Mouse (Mus musculus) intestine, embryonic 14.5 days (tissue): Measurements from ENCODE around the gene Gpn2. TPM values are rescaled to one million over a fixed set of nuclear protein-coding genes. Genes with fewer than 3 reads are reported as not detected.
A peak's percentile ranks its signal among the peaks of the same experiment; 100 is the strongest.

Source experiments
- ATAC-seq: fragments of 200-750 bp; cut with Nextera tagmentation; replicated peaks from 2 replicates; pipeline ENCODE4 v1.8.0; 2017; ENCODE audit warnings: low read depth, moderate number of reproducible peaks, moderate TSS enrichment, moderate library complexity; ENCODE audit not compliant: low FRiP score, low TSS enrichment
- DNase-seq: peaks from one replicate; pipeline ENCODE4 v3.0.0-alpha.2; 2018; ENCODE audit warnings: low spot score
- H3K27ac ChIP-seq: fragments of 300-500 bp; sonication (generic); 2 replicates; pipeline ENCODE4 v1.5.1; 2014; ENCODE audit warnings: low read depth, mild to moderate bottlenecking, control low read depth
- H3K27me3 ChIP-seq: fragments of 300-500 bp; sonication (generic); replicated peaks from 2 replicates; pipeline ENCODE4 v1.6.1; 2014; ENCODE audit warnings: low read length, control low read depth; ENCODE audit not compliant: control insufficient read depth, insufficient read depth
- H3K36me3 ChIP-seq: fragments of 300-500 bp; sonication (generic); 2 replicates; pipeline ENCODE4 v1.6.1; 2014; ENCODE audit warnings: low read length, control low read depth; ENCODE audit not compliant: control insufficient read depth, insufficient read depth
- H3K4me1 ChIP-seq: fragments of 300-500 bp; sonication (generic); replicated peaks from 2 replicates; pipeline ENCODE4 v1.6.1; 2014; ENCODE audit warnings: low read length, control low read depth, mixed read lengths; ENCODE audit not compliant: control insufficient read depth, insufficient read depth
- H3K4me2 ChIP-seq: fragments of 300-500 bp; sonication (generic); 2 replicates; pipeline ENCODE4 v1.6.1; 2014; ENCODE audit warnings: low read length
- H3K4me3 ChIP-seq: fragments of 300-500 bp; sonication (generic); 2 replicates; pipeline ENCODE4 v1.5.1; 2014; ENCODE audit warnings: low read depth, low read length, control low read depth, mixed read lengths
- H3K9ac ChIP-seq: fragments of 300-500 bp; sonication (generic); 2 replicates; pipeline ENCODE4 v1.6.1; 2014; ENCODE audit warnings: mild to moderate bottlenecking, low read length
- H3K9me3 ChIP-seq: fragments of 300-500 bp; sonication (generic); 2 replicates; pipeline ENCODE4 v1.6.1; 2016; ENCODE audit warnings: low read length, control low read depth; ENCODE audit not compliant: control insufficient read depth
- WGBS: fragments of 180-500 bp; shearing (Covaris S2); extraction: QIAGEN DNeasy Blood & Tissue Kit; methylation state at CpG from one replicate; pipeline ENCODE4 v1.1.7; 2014; 5-methylcytosine and 5-hydroxymethylcytosine counted together
- polyA plus RNA-seq: library from polyadenylated mRNA; unstranded; fragments of >200 nt; fragmentation: Nextera tagmentation; extraction: Ambion mirVana; gene quantifications from 2 replicates; pipeline ENCODE4 v1.2.1, GENCODE M21; 2014

Gpn2 gene
- polyA plus RNA-seq, 1 experiment from 2014 or later = 19.8 TPM

DNA sequence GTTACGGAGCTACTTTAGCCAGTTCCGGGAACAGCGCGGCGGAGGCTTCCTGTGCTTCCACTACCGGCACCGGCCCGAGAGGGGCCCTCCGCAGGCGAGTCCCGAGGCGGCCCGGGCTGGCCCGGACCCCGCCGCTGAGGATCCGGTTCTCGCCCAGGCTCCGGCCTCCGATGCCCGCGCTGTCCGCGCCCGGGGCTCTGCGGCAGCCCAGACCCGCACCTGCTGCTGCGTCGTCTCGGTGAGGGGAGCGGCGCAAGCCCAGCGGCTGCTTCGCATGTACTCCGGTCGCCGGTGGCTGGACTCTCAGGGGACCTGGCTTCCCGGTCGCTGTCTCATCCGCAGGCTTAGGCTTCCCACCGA lies 9.3 kb upstream of the Gpn2 start:
- WGBS = under 1% methylated on average over 41 of the region's 41 CpGs
- Histone ChIP-seq H3K9me3 (0 out of 2 replicates have a peak, but pooled peaks cover 3% of the 10 kb centered on the region), H3K27me3 (no peaks in the 10 kb centered on the region), H3K9ac (peak overlapping the region; percentile 92), H3K27ac (peak overlapping the region; percentile 80; the same call in 1 of the 2 replicates), H3K36me3 (peaks cover 20% of the 10 kb centered on the region), H3K4me3 (peak overlapping the region; percentile 89), H3K4me1 (peaks cover 8% of the 10 kb centered on the region), H3K4me2 (peak overlapping the region; percentile 97)
- ATAC-seq (no peak; the same call in 1 of the 2 replicates), DNase-seq (no peak)

- H3K36me3 ChIP-seq = peaks cover 45% of the 10 kb centered on the region
- H3K27ac ChIP-seq = no peak overlapping the region
- peaks cover 8% of the 10 kb centered on the region for H3K4me1 ChIP-seq
- no peak overlapping the region for H3K9ac ChIP-seq
- H3K4me3 ChIP-seq = no peak overlapping the region
- ATAC-seq (no peak), DNase-seq (no peak)
- no peak overlapping the region for H3K4me2 ChIP-seq
- no peaks in the 10 kb centered on the region for H3K27me3 ChIP-seq
- 76% methylated on average over 12 of the region's 12 CpGs for WGBS
- H3K9me3 ChIP-seq = no peaks in the 10 kb centered on the region
Measured at GRCm38 (mm10) chr4:133577983-133578382, 6.2 kb upstream of the Gpn2 start.

DNA sequence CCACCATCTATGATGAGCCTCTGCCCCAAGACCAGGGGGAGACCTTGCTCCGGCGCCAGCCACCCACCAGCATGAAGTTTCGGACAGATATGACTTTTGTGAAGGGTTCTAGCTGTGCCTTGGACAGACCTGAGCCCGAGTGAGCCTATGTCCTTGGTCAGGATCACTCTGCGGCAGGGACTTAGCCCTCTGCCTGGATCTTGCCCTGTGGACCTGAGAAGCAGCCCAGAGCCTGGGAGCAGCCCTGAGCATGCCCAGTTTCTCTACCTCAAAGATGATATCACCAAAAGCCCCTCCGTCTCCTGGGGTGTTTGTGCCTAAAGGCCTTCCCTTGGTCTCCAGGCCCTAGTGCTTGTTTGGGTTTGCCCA lies 488 bp upstream of the Gpn2 start:
- H3K36me3 ChIP-seq = peaks cover 58% of the 10 kb centered on the region
- no peak for DNase-seq
- H3K9ac ChIP-seq = peak overlapping the region; percentile 90
- peaks cover 13% of the 10 kb centered on the region for H3K4me1 ChIP-seq
- peak overlapping the region; percentile 74; the same call in 1 of the 2 replicates for H3K27ac ChIP-seq
- H3K27me3 ChIP-seq = no peaks in the 10 kb centered on the region
- peak overlapping the region; percentile 92 for H3K4me3 ChIP-seq
- 65% methylated on average over 6 of the region's 6 CpGs for WGBS
- peak overlapping the region; percentile 99 for H3K4me2 ChIP-seq
- no peaks in the 10 kb centered on the region for H3K9me3 ChIP-seq
- peak; percentile 43; the same call in 1 of the 2 replicates for ATAC-seq

DNA sequence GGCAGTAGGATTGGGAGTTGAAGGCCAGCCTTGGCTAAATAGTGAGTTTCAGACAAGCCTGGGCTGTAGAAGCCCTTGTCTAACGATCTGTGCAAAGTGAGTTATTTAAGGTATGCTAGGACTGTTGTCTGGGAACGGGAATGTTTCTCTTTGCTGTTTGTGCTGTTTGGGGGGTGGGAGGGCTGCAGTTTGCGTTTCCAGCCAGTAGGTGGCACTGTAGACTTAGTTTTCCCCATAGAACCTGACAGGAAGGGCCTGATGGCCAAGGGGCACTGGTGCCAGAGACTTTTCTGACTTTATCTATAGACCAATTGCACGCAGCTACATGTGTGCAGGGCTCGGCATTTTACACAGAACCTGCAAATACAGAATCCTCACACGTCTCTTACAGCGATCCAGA lies 8.4 kb downstream of the Gpn2 start:
- WGBS = 32% methylated on average over 7 of the region's 7 CpGs
- ATAC-seq (no peak), DNase-seq (peak; percentile 95)
- no peak overlapping the region for H3K9ac ChIP-seq
- no peak overlapping the region for H3K27ac ChIP-seq
- H3K27me3 ChIP-seq = no peaks in the 10 kb centered on the region
- no peaks in the 10 kb centered on the region for H3K4me1 ChIP-seq
- no peak overlapping the region for H3K4me2 ChIP-seq
- H3K4me3 ChIP-seq = no peak overlapping the region
- no peaks in the 10 kb centered on the region for H3K9me3 ChIP-seq
- H3K36me3 ChIP-seq = peaks cover 39% of the 10 kb centered on the region

- 63% methylated on average over 7 of the region's 7 CpGs for WGBS
- no peak overlapping the region for H3K9ac ChIP-seq
- H3K9me3 ChIP-seq = no peaks in the 10 kb centered on the region
Measured at GRCm38 (mm10) chr4:133595538-133595937, 11.4 kb downstream of the Gpn2 start.

DNA sequence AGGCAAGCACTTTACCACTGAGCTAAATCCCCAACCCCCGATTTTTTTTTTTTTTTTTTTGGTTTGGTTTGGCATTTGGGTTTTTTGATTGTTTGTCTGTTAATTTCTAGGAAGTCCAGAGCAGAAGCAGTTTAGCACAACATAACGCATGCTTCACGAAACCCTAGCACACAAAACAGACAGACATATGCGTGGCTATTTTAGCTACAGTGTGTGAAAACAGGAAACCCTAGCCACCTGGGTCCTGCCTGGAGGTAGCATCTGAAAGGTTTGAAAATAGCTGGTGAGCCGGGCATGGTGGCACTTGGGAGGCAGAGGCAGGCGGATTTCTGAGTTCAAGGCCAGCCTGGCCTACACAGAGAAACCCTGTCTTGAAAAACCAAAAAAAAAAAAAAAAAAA lies 11.9 kb downstream of the Gpn2 start:
- H3K4me3 ChIP-seq = no peak overlapping the region
- peaks cover 6% of the 10 kb centered on the region; the same call in 1 of the 2 replicates for H3K4me1 ChIP-seq
- 80% methylated on average over 6 of the region's 6 CpGs for WGBS
- no peaks in the 10 kb centered on the region for H3K9me3 ChIP-seq
- DNase-seq (no peak), ATAC-seq (no peak)
- H3K9ac ChIP-seq = no peak overlapping the region
- H3K27ac ChIP-seq = no peak overlapping the region
- peaks cover 7% of the 10 kb centered on the region; the same call in 1 of the 2 replicates for H3K36me3 ChIP-seq
- H3K27me3 ChIP-seq = peaks cover 15% of the 10 kb centered on the region
- no peak overlapping the region for H3K4me2 ChIP-seq

More at GRCm38 (mm10) chr4:133595538-133595937, 11.4 kb downstream of the Gpn2 start:
- peaks cover 15% of the 10 kb centered on the region for H3K27me3 ChIP-seq
- no peak for ATAC-seq
- no peak overlapping the region for H3K27ac ChIP-seq
- peaks cover 6% of the 10 kb centered on the region; the same call in 1 of the 2 replicates for H3K4me1 ChIP-seq
- H3K36me3 ChIP-seq = peaks cover 12% of the 10 kb centered on the region; the same call in 1 of the 2 replicates
- DNase-seq = no peak
- no peak overlapping the region for H3K4me2 ChIP-seq
- H3K4me3 ChIP-seq = no peak overlapping the region

DNA sequence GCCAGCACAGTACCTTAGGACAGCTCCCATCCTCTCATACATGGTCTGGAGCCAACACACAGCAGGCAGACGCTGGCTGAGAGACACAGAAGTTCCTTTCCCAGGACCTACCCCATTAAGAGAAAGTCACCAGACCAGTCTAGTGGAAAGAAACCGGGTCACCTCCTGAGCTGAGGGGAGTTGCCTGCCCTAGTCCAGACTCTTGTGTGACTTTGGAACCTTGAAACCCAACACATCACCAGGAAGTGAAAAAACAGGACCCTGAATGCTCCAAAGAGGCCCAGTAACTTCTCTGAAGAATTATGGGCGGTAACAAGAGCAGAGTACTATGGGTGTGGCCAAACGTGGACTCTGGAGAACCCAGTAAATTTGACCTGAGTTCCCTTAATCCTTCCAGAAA lies 14.5 kb downstream of the Gpn2 start:
- ATAC-seq (peak; percentile 12), DNase-seq (peak; percentile 67)
- no peak overlapping the region for H3K9ac ChIP-seq
- peaks cover 33% of the 10 kb centered on the region for H3K27me3 ChIP-seq
- no peaks in the 10 kb centered on the region for H3K9me3 ChIP-seq
- H3K27ac ChIP-seq = peak overlapping the region; percentile 76
- peak overlapping the region; percentile 78; the same call in 1 of the 2 replicates for H3K4me2 ChIP-seq
- H3K4me3 ChIP-seq = no peak overlapping the region
- H3K4me1 ChIP-seq = peaks cover 8% of the 10 kb centered on the region; the same call in 1 of the 2 replicates
- WGBS = 40% methylated on average over 4 of the region's 4 CpGs
- H3K36me3 ChIP-seq = peaks cover 5% of the 10 kb centered on the region

DNA sequence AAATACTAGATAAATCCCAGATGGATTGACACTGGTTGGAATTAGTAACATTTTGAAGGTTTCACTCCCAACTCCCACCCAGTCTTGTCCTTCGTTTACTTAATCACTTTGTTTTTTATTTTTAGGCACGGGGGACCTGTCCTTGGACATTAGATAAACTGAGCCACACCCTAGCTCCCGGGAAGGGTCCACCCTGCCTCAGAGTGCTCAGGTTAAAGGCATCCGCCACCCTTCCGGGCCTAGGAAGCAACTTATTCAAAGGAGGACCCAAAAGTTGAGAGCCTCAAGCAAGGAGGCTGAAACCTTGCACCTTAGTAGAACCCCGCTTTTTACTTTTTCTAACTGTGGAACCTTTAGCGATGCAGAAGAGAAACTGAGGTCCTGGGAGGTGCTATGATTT lies 15.0 kb downstream of the Gpn2 start:
- DNase-seq = no peak
- H3K9me3 ChIP-seq = no peaks in the 10 kb centered on the region
- peak overlapping the region; percentile 78 for H3K4me2 ChIP-seq
- ATAC-seq = 0 out of 2 replicates have a peak, but pooled peaks have one; percentile 16
- WGBS = 18% methylated on average over 7 of the region's 7 CpGs
- H3K9ac ChIP-seq = peak overlapping the region; percentile 42
- H3K27me3 ChIP-seq = peaks cover 33% of the 10 kb centered on the region
- peaks cover 8% of the 10 kb centered on the region; the same call in 1 of the 2 replicates for H3K4me1 ChIP-seq
- peak overlapping the region; percentile 76 for H3K27ac ChIP-seq
- H3K4me3 ChIP-seq = peak overlapping the region; percentile 54
- H3K36me3 ChIP-seq = peaks cover 10% of the 10 kb centered on the region

GRCm38 (mm10) chr4:133599571-133600073 lies 15.5 kb downstream of the Gpn2 start:
- peaks cover 11% of the 10 kb centered on the region for H3K36me3 ChIP-seq
- peak overlapping the region; percentile 54 for H3K4me3 ChIP-seq
- WGBS = under 1% methylated on average over 41 of the region's 50 CpGs
- H3K9me3 ChIP-seq = no peaks in the 10 kb centered on the region
- H3K4me1 ChIP-seq = peaks cover 8% of the 10 kb centered on the region; the same call in 1 of the 2 replicates
- H3K4me2 ChIP-seq = peak overlapping the region; percentile 78
- H3K9ac ChIP-seq = peak overlapping the region; percentile 42
- ATAC-seq = peak; percentile 91
- H3K27ac ChIP-seq = peak overlapping the region; percentile 76
- H3K27me3 ChIP-seq = peaks cover 33% of the 10 kb centered on the region
- peak; percentile 89 for DNase-seq
